ENCODE assay signal across 10 mouse cellular contexts in the genomic region with DNA sequence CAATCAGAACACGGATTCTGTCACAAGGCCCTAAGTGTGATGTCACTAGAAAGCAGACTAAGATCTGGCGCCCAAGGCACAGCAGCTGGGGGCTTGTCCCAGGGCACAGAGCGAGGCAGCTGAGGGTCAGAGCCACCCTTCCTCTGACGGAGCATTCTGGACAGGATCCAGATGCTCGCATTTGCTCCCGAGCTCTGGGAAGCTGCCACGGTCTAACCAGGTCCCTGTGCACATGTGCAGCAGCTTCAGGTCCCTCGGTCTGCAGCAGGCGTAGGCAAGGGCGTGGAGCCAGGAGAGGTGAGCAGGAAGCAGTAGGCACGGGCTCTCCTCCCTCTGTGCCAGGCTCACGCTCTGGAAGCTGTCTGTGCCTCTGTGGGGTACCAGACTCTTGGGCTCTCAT.
A peak's percentile ranks its signal among the peaks of the same experiment; 100 is the strongest.
DNase-seq lines count a peak whose midpoint lies in the region; ATAC-seq lines count a peak whose summit lies in the region.
"Had no signal": no experiment of that assay in that cellular context is flagged by ENCODE, and none has a peak within 500 bp of the region (broad histone marks: within the 10 kb centered on the region; RNA-seq: fewer than 3 reads in every experiment).

No protein-coding gene starts in this region.

- H3K4me2 ChIP-seq in heart, embryonic 16.5 days (ENCODE audit: low read depth, low read length): peak overlapping the region; percentile 5; the same call in 1 of the 2 replicates
- no peak overlapping the region for H3K4me2 ChIP-seq in heart, embryonic 12.5 days
- H3K4me2 ChIP-seq in midbrain, embryonic 11.5 days: no peak overlapping the region
- H3K4me2 ChIP-seq in embryonic facial prominence, embryonic 14.5 days (ENCODE audit: low read depth, low read length): no peak overlapping the region
- H3K4me2 ChIP-seq: embryonic facial prominence, embryonic 15.5 days had no signal

- H3K27ac ChIP-seq in heart, embryonic 16.5 days (ENCODE audit: low read length): no peak overlapping the region
- H3K27ac ChIP-seq in heart, embryonic 12.5 days (ENCODE audit: poor library complexity, severe bottlenecking): no peak overlapping the region
- H3K27ac ChIP-seq in midbrain, embryonic 10.5 days (replicated peaks): 0 out of 2 replicates have a peak overlapping the region, but pooled peaks have one; percentile 42
- no peak overlapping the region for H3K27ac ChIP-seq in midbrain, embryonic 11.5 days (ENCODE audit: low read depth, low read length)
- no peak overlapping the region for H3K27ac ChIP-seq in embryonic facial prominence, embryonic 14.5 days (replicated peaks; ENCODE audit: low read depth, low read length)
- H3K27ac ChIP-seq: embryonic facial prominence, embryonic 15.5 days; macrophage had no signal

- H3K9ac ChIP-seq in heart, embryonic 16.5 days (ENCODE audit: low read length): 0 out of 2 replicates have a peak overlapping the region, but pooled peaks have one; percentile 11
- no peak overlapping the region for H3K9ac ChIP-seq in heart, embryonic 12.5 days
- H3K9ac ChIP-seq in midbrain, embryonic 11.5 days (ENCODE audit: low read length): no peak overlapping the region
- H3K9ac ChIP-seq in embryonic facial prominence, embryonic 14.5 days (ENCODE audit: low read depth, low read length): no peak overlapping the region
- H3K9ac ChIP-seq: embryonic facial prominence, embryonic 15.5 days had no signal

- no peak overlapping the region for H3K4me3 ChIP-seq in heart, embryonic 16.5 days (ENCODE audit: low read length)
- no peak overlapping the region for H3K4me3 ChIP-seq in heart, embryonic 12.5 days
- H3K4me3 ChIP-seq in midbrain, embryonic 10.5 days: no peak overlapping the region
- H3K4me3 ChIP-seq in midbrain, embryonic 11.5 days (ENCODE audit: low read depth, low read length): no peak overlapping the region
- no peak overlapping the region for H3K4me3 ChIP-seq in embryonic facial prominence, embryonic 14.5 days (ENCODE audit: low read depth, low read length)
- H3K4me3 ChIP-seq: embryonic facial prominence, embryonic 15.5 days had no signal

- no peak for DNase-seq in midbrain, embryonic 10.5 days (ENCODE audit: low spot score)
- no peak for DNase-seq in midbrain, embryonic 11.5 days (ENCODE audit: low spot score, missing footprints)
- DNase-seq in embryonic facial prominence, embryonic 14.5 days (ENCODE audit: low spot score): peak; percentile 65
- peak; percentile 37 to 61 for DNase-seq in lung, postnatal 4 days
- DNase-seq in urinary bladder, adult 18-20 months (ENCODE audit: low spot score in 2 of 2): no peak

- 35% methylated on average over 12 of the region's 12 CpGs for WGBS in heart, embryonic 16.5 days
- WGBS in heart, embryonic 12.5 days: 50% methylated on average over 12 of the region's 12 CpGs
- 90% methylated on average over 12 of the region's 12 CpGs for WGBS in midbrain, embryonic 10.5 days
- WGBS in midbrain, embryonic 11.5 days: 86% methylated on average over 12 of the region's 12 CpGs
- 31% methylated on average over 9 of the region's 12 CpGs for WGBS in embryonic facial prominence, embryonic 14.5 days

- ATAC-seq in heart, embryonic 16.5 days (replicated peaks; ENCODE audit: extremely low read depth, insufficient read depth, low FRiP score): no peak
- ATAC-seq in heart, embryonic 12.5 days (ENCODE audit: insufficient number of reproducible peaks, low FRiP score): no peak; the same call in 1 of the 2 replicates
- ATAC-seq in midbrain, embryonic 11.5 days (ENCODE audit: low FRiP score): no peak
- peak; percentile 56 for ATAC-seq in embryonic facial prominence, embryonic 14.5 days (ENCODE audit: low read depth)

- H3K9me3 ChIP-seq in heart, embryonic 16.5 days (replicated peaks; ENCODE audit: control insufficient read depth, low read length): no peaks in the 10 kb centered on the region
- no peaks in the 10 kb centered on the region for H3K9me3 ChIP-seq in heart, embryonic 12.5 days (replicated peaks)
- H3K9me3 ChIP-seq in midbrain, embryonic 10.5 days (replicated peaks): no peaks in the 10 kb centered on the region
- H3K9me3 ChIP-seq in midbrain, embryonic 11.5 days (ENCODE audit: control insufficient read depth, low read length): no peaks in the 10 kb centered on the region
- H3K9me3 ChIP-seq in embryonic facial prominence, embryonic 14.5 days (ENCODE audit: control insufficient read depth, low read length): no peaks in the 10 kb centered on the region
- H3K9me3 ChIP-seq: embryonic facial prominence, embryonic 15.5 days; G1E had no signal

- H3K4me1 ChIP-seq in heart, embryonic 16.5 days (ENCODE audit: control insufficient read depth, insufficient read depth, low read length): peaks cover 10% of the 10 kb centered on the region
- peaks cover 9% of the 10 kb centered on the region; the same call in 1 of the 2 replicates for H3K4me1 ChIP-seq in heart, embryonic 12.5 days (replicated peaks)
- H3K4me1 ChIP-seq in midbrain, embryonic 10.5 days: peaks cover 10% of the 10 kb centered on the region
- H3K4me1 ChIP-seq in midbrain, embryonic 11.5 days (ENCODE audit: control insufficient read depth, insufficient read depth, low read length): peaks cover 9% of the 10 kb centered on the region
- H3K4me1 ChIP-seq in embryonic facial prominence, embryonic 14.5 days (ENCODE audit: control insufficient read depth, insufficient read depth, low read length): 0 out of 2 replicates have a peak, but pooled peaks cover 6% of the 10 kb centered on the region

- H3K36me3 ChIP-seq in heart, embryonic 16.5 days (ENCODE audit: control insufficient read depth, insufficient read depth): no peaks in the 10 kb centered on the region
- H3K36me3 ChIP-seq in heart, embryonic 12.5 days: no peaks in the 10 kb centered on the region
- H3K36me3 ChIP-seq in midbrain, embryonic 10.5 days: no peaks in the 10 kb centered on the region
- H3K36me3 ChIP-seq in midbrain, embryonic 11.5 days (ENCODE audit: control insufficient read depth, insufficient read depth, low read length): no peaks in the 10 kb centered on the region
- H3K36me3 ChIP-seq in embryonic facial prominence, embryonic 14.5 days (ENCODE audit: control insufficient read depth, insufficient read depth, low read length): no peaks in the 10 kb centered on the region
- H3K36me3 ChIP-seq: embryonic facial prominence, embryonic 15.5 days; G1E had no signal

- no peaks in the 10 kb centered on the region for H3K27me3 ChIP-seq in heart, embryonic 16.5 days (ENCODE audit: control insufficient read depth, insufficient read depth, low read length)
- H3K27me3 ChIP-seq in heart, embryonic 12.5 days (replicated peaks): no peaks in the 10 kb centered on the region
- H3K27me3 ChIP-seq in midbrain, embryonic 10.5 days (ENCODE audit: low read depth, poor library complexity, severe bottlenecking): no peaks in the 10 kb centered on the region
- H3K27me3 ChIP-seq in midbrain, embryonic 11.5 days (ENCODE audit: control insufficient read depth, insufficient read depth, low read length): no peaks in the 10 kb centered on the region
- no peaks in the 10 kb centered on the region for H3K27me3 ChIP-seq in embryonic facial prominence, embryonic 14.5 days (replicated peaks; ENCODE audit: control insufficient read depth, insufficient read depth, low read length)
- H3K27me3 ChIP-seq: embryonic facial prominence, embryonic 15.5 days had no signal

Comparison
In these comparisons a context has a peak if more than half of its experiments do, and no peak if none do; other contexts are left out.
1. DNase-seq: peak in embryonic facial prominence, embryonic 14.5 days (single experiment) and lung, postnatal 4 days (2 of 2); none in midbrain, embryonic 10.5 days (single experiment), midbrain, embryonic 11.5 days (single experiment) and urinary bladder, adult 18-20 months (0 of 2).